Mouse (Mus musculus) erythroblast, embryonic 14.5 days (primary cell): ENCODE measurements around the gene Pias1.

Source experiments
- GATA1 ChIP-seq: IDR thresholded peaks from 2 replicates; pipeline ENCODE4 v1.6.1; 2012; ENCODE audit warnings: low read length, inconsistent platforms, mixed read lengths
- TAL1 ChIP-seq: IDR thresholded peaks from 3 replicates; pipeline ENCODE4 v1.6.1; 2012; ENCODE audit warnings: low read length, inconsistent platforms, mixed read lengths

DNA sequence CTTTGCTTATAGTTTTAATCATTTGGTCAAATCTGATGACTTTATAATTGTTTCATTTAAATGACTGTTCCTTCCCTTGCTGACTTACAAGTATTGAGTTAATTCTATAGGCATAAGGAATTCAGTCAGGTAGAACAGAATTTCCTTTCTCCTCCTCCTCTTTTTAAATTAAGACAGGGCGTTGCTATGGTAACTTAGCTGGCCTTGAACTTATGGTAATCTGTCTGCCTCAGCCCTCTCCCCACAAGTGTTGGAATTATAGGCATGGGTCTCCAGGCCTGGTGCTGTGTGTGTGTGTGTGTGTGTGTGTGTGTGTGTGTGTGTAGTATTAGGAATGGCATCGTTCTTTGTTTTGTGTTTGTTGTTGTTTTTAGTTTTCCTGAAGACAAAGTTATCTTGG lies 86.0 kb downstream of the Pias1 start:
- no peak for TF ChIP-seq GATA1
- TF ChIP-seq TAL1, result no peak
